Mouse (Mus musculus) midbrain, postnatal 0 days (tissue): ENCODE results near the gene Gm10722. TPM values are rescaled to one million over a fixed set of nuclear protein-coding genes. Genes with fewer than 3 reads are reported as not detected.
A peak's percentile ranks its signal among the peaks of the same experiment; 100 is the strongest.
"Not testable (repeated sequence)": the region's sequence is repeated elsewhere in the genome, so short reads cannot be mapped to it uniquely, and the experiment has no call there.

Experiments used
- ATAC-seq: fragments of 200-750 bp; cut with Nextera tagmentation; 2 replicates; pipeline ENCODE4 v1.8.0; 2017; ENCODE audit warnings: moderate number of reproducible peaks, mild to moderate bottlenecking, moderate TSS enrichment, moderate library complexity; ENCODE audit not compliant: low FRiP score
- DNase-seq: peaks from one replicate; pipeline ENCODE4 v3.0.0-alpha.2; 2015; ENCODE audit warnings: low spot score
- H3K27ac ChIP-seq: fragments of 300-500 bp; sonication (generic); 2 replicates; pipeline ENCODE4 v1.5.1; 2014; ENCODE audit warnings: low read depth, mild to moderate bottlenecking, low read length, mixed read lengths
- H3K27me3 ChIP-seq: fragments of 300-500 bp; sonication (generic); 2 replicates; pipeline ENCODE4 v1.6.1; 2014; ENCODE audit warnings: low read length, control low read depth, mixed read lengths; ENCODE audit not compliant: insufficient read depth
- H3K36me3 ChIP-seq: fragments of 300-500 bp; sonication (generic); 2 replicates; pipeline ENCODE4 v1.6.1; 2014; ENCODE audit warnings: low read length, control low read depth, mixed read lengths; ENCODE audit not compliant: insufficient read depth
- H3K4me1 ChIP-seq: fragments of 300-500 bp; sonication (generic); 2 replicates; pipeline ENCODE4 v1.6.1; 2014; ENCODE audit warnings: mild to moderate bottlenecking, control low read depth, antibody characterized with exemption, low read length, mixed read lengths; ENCODE audit not compliant: insufficient read depth
- H3K4me2 ChIP-seq: fragments of 300-500 bp; sonication (generic); 2 replicates; pipeline ENCODE4 v1.6.1; 2014; ENCODE audit warnings: low read depth, mild to moderate bottlenecking, low read length, mixed read lengths; ENCODE audit not compliant: poor library complexity, severe bottlenecking
- H3K4me3 ChIP-seq: fragments of 300-500 bp; sonication (generic); 2 replicates; pipeline ENCODE4 v1.5.1; 2014; ENCODE audit warnings: low read depth, mild to moderate bottlenecking, low read length, moderate library complexity
- H3K9ac ChIP-seq: fragments of 300-500 bp; sonication (generic); replicated peaks from 2 replicates; pipeline ENCODE4 v1.6.1; 2014; ENCODE audit warnings: mild to moderate bottlenecking, low read length, moderate library complexity, mixed read lengths; ENCODE audit not compliant: poor library complexity, severe bottlenecking
- H3K9me3 ChIP-seq: fragments of 300-500 bp; sonication (generic); 2 replicates; pipeline ENCODE4 v1.6.1; 2016; ENCODE audit warnings: low read length, control low read depth
- WGBS: fragments of 180-500 bp; shearing (Covaris S2); extraction: QIAGEN DNeasy Blood & Tissue Kit; methylation state at CpG from one replicate; pipeline ENCODE4 v1.1.7; 2014; 5-methylcytosine and 5-hydroxymethylcytosine counted together
- polyA plus RNA-seq: library from polyadenylated mRNA; unstranded; fragments of >200 nt; fragmentation: Nextera tagmentation; extraction: Ambion mirVana; gene quantifications from 2 replicates; pipeline ENCODE4 v1.2.1, GENCODE M21; 2015
- total RNA-seq: library from RNA; depleted of rRNA; stranded (reverse); fragments of >200 nt; gene quantifications from 2 replicates; pipeline ENCODE4 v1.2.3, GENCODE M21; 2014; rRNA removed

The Gm10722 gene
- total RNA-seq: not detected in 2 replicates
- polyA plus RNA-seq: not detected in 2 replicates

DNA sequence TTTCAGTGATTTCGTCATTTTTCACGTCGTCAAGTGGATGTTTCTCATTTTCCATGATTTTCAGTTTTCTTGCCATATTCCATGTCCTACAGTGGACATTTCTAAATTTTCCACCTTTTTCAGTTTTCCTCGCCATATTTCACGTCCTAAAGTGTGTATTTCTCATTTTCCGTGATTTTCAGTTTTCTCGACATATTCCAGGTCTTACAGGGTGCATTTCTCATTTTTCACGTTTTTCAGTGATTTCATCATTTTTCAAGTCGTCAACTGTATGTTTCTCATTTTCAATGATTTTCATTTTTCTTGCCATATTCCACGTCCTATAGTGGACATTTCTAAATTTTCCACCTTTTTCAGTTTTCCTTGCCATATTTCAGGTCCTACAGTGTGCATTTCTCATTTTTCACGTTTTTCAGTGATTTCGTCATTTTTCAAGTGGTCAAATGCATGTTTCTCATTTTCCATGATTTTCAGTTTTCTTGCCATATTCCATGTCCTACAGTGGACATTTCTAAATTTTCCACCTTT, at the start of gene Gm10722:
Gene Gm10722 (plus strand): TSS at position 478 of the 528 bp plus-strand sequence.
- H3K9me3 ChIP-seq, H3K4me3 ChIP-seq, H3K27ac ChIP-seq, H3K4me1 ChIP-seq, ATAC-seq, H3K27me3 ChIP-seq, H3K9ac ChIP-seq, H3K36me3 ChIP-seq, H3K4me2 ChIP-seq: not testable (repeated sequence)
- peak; percentile 51 for DNase-seq
- 74% methylated on average over 12 of the region's 12 CpGs for WGBS

DNA sequence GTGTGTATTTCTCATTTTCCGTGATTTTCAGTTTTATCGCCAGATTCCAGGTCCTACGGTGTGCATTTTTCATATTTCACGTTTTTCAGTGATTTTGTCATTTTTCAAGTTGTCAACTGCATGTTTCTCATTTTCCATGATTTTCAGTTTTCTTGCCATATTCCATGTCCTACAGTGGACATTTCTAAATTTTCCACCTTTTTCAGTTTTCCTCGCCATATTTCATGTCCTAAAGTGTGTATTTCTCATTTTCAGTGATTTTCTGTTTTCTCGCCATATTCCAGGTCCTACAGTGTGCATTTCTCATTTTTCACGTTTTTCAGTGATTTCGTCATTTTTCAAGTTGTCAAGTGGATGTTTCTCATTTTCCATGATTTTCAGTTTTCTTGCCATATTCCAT, 284 bp downstream of the Gm10722 start:
- not testable (repeated sequence) for DNase-seq, H3K27ac ChIP-seq, H3K36me3 ChIP-seq, H3K4me2 ChIP-seq, H3K4me1 ChIP-seq, H3K4me3 ChIP-seq, H3K27me3 ChIP-seq, H3K9me3 ChIP-seq, ATAC-seq, H3K9ac ChIP-seq
- WGBS: 68% methylated on average over 8 of the region's 8 CpGs

DNA sequence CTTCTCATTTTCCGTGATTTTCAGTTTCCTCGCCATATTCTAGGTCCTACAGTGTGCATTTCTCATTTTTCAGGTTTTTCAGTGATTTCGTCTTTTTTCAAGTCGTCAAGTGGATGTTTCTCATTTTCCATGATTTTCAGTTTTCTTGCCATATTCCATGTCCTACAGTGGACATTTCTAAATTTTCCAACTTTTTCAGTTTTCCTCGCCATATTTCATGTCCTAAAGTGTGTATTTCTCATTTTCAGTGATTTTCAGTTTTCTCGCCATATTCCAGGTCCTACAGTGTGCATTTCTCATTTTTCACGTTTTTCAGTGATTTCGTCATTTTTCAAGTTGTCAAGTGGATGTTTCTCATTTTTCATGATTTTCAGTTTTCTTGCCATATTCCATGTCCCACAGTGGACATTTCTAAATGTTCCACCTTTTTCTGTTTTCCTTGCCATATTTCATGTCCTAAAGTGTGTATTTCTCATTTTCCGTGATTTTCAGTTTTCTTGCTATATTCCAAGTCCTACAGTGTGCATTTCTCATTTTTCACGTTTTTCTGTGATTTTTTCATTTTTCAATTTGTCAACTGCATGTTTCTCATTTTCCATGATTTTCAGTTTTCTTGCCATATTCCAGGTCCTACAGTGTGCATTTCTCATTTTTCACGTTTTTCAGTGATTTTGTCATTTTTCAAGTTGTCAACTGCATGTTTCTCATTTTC, 1.4 kb downstream of the Gm10722 start:
- ATAC-seq: peak; percentile 85
- WGBS: 62% methylated on average over 8 of the region's 11 CpGs

DNA sequence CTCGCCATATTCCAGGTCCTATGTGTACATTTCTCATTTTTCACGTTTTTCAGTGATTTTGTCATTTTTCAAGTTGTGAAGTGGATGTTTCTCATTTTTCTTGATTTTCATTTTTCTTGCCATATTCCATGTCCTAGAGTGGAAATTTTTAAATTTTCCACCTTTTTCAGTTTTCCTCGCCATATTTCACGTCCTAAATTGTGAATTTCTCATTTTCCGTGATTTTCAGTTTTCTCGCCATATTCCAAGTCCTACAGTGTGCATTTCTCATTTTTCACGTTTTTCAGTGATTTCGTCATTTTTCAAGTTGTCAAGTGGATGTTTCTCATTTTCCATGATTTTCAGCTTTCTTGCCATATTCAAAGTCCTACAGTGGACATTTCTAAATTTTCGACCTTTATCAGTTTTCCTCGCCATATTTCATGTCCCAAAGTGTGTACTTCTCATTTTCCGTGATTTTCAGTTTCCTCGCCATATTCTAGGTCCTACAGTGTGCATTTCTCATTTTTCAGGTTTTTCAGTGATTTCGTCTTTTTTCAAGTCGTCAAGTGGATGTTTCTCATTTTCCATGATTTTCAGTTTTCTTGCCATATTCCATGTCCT, 2.2 kb downstream of the Gm10722 start, which contains the start of gene Gm11168:
Gene Gm11168 (plus strand): TSS at position 553 of the 603 bp plus-strand sequence.
- H3K27me3 ChIP-seq, H3K4me1 ChIP-seq, H3K4me3 ChIP-seq, H3K36me3 ChIP-seq, ATAC-seq, H3K4me2 ChIP-seq, H3K9ac ChIP-seq, DNase-seq, H3K9me3 ChIP-seq, H3K27ac ChIP-seq: not testable (repeated sequence)
- 67% methylated on average over 6 of the region's 14 CpGs for WGBS

More for the DNA sequence above, 1.4 kb downstream of the Gm10722 start:
- H3K27me3 ChIP-seq, H3K4me2 ChIP-seq, H3K9ac ChIP-seq, H3K4me1 ChIP-seq, H3K36me3 ChIP-seq, H3K9me3 ChIP-seq, H3K27ac ChIP-seq, H3K4me3 ChIP-seq: not testable (repeated sequence)
- DNase-seq: peak; percentile 50

DNA sequence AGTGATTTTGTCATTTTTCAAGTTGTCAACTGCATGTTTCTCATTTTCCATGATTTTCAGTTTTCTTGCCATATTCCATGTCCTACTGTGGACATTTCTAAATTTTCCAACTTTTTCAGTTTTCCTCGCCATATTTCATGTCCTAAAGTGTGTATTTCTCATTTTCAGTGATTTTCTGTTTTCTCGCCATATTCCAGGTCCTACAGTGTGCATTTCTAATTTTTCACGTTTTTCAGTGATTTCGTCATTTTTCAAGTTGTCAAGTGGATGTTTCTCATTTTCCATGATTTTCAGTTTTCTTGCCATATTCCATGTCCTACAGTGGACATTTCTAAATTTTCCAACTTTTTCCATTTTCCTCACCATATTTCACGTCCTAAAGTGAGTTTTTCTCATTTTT, 5.5 kb downstream of the Gm10722 start:
- H3K4me1 ChIP-seq, H3K36me3 ChIP-seq, DNase-seq, H3K27me3 ChIP-seq, H3K4me2 ChIP-seq, H3K27ac ChIP-seq, H3K9me3 ChIP-seq, ATAC-seq, H3K9ac ChIP-seq, H3K4me3 ChIP-seq: not testable (repeated sequence)
- 79% methylated on average over 1 of the region's 5 CpGs for WGBS

DNA sequence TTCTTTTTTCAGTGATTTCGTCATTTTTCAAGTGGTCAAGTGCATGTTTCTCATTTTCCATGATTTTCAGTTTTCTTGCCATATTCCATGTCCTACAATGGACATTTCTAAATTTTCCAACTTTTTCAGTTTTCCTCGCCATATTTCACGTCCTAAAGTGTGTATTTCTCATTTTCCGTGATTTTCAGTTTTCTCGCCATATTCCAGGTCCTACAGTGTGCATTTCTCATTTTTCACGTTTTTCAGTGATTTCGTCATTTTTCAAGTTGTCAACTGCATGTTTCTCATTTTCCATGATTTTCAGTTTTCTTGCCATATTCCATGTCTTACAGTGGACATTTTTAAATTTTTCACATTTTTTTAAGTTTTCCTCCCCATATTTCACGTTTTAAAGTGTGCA, 5.9 kb downstream of the Gm10722 start:
- not testable (repeated sequence) for H3K4me1 ChIP-seq, H3K27me3 ChIP-seq, H3K36me3 ChIP-seq, H3K4me3 ChIP-seq, DNase-seq, H3K9ac ChIP-seq, H3K4me2 ChIP-seq, H3K9me3 ChIP-seq, H3K27ac ChIP-seq
- peak; percentile 78 for ATAC-seq
- 76% methylated on average over 7 of the region's 8 CpGs for WGBS

DNA sequence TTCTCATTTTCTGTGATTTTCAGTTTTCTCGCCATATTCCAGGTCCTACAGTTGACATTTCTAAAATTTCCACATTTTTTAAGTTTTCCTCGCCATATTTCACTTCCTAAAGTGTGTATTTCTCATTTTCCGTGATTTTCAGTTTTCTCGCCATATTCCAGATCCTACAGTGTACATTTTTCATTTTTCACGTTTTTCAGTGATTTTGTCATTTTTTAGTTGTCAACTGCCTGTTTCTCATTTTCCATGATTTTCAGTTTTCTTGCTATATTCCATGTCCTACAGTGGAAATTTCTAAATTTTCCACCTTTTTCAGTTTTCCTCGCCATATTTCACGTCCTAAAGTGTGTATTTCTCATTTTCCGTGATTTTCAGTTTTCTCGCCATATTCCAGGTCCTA, 6.5 kb downstream of the Gm10722 start:
- H3K27me3 ChIP-seq, H3K9ac ChIP-seq, H3K4me3 ChIP-seq, H3K4me2 ChIP-seq, H3K4me1 ChIP-seq, H3K27ac ChIP-seq, H3K36me3 ChIP-seq, H3K9me3 ChIP-seq, DNase-seq, ATAC-seq: not testable (repeated sequence)
- WGBS: 76% methylated on average over 7 of the region's 9 CpGs

DNA sequence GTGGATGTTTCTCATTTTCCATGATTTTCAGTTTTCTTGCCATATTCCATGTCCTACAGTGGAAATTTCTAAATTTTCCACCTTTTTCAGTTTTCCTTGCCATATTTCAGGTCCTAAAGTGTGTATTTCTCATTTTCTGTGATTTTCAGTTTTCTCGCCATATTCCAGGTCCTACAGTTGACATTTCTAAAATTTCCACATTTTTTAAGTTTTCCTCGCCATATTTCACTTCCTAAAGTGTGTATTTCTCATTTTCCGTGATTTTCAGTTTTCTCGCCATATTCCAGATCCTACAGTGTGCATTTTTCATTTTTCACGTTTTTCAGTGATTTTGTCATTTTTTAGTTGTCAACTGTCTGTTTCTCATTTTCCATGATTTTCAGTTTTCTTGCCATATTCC, 8.6 kb downstream of the Gm10722 start:
- peak; percentile 46; the same call in 1 of the 2 replicates for ATAC-seq
- H3K4me2 ChIP-seq, H3K36me3 ChIP-seq, H3K4me1 ChIP-seq, H3K9ac ChIP-seq, H3K27ac ChIP-seq, H3K4me3 ChIP-seq, H3K9me3 ChIP-seq, DNase-seq, H3K27me3 ChIP-seq: not testable (repeated sequence)
- WGBS: no CpG with 5 or more reads among the region's 5 CpGs
